Mouse (Mus musculus) retina, postnatal 7 days (tissue): ENCODE data around the gene Gucy2g.
A peak's percentile ranks its signal among the peaks of the same experiment; 100 is the strongest.
"Not testable (repeated sequence)": the region's sequence is repeated elsewhere in the genome, so short reads cannot be mapped to it uniquely, and the experiment has no call there.

Experiments used
- DNase-seq: peaks from one replicate; pipeline ENCODE4 v3.0.0-alpha.2; 2012; ENCODE audit warnings: low read depth, low spot score

Gene Gucy2g

DNA sequence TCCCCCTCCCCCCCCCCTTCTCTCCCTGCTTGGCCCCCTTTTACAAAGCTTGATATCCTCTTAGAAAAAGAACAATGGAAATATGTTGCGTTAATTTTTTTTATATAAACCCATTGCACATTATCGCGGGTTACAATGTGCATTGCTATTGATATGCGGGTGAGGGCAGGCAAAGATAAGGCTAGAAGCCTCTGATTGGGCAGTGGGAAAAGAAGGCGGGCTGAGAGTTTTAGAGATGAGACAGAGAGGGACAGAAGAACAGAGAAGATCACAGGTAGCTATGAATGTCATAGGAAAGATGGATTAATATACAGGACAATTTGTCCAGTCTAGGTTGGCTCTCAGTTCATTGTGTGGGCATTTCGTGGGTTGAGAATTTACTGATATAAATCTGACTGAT lies 33.8 kb downstream of the Gucy2g start:
- no peak for DNase-seq

DNA sequence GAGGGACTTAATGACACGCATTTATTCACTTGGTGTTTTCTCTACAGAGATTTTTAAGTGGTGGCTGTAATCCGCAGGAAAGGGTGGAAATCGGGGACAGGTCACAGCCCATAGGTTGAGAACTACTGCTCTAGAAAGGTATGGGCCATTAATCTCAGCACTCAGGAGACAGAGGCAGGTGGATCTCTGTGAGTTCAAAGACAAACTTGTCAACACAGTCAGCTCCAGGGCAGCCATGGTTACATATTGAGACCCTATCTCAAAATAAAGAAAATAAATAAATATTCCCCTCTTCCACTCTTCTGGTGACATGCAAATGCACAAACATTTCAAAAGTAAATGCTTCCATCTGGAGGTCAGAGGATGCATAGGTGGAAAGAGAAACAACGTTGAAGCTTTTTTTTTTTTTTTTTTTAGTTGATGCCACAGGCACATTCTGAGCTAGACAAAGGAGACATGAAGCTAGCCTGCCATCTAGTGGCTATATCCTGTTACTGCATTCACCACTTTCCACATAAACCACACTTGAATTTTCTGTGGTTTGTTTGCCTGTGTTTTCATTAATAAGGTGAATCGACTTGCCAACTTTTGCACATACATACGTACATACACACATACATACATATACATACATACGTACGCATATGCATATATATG lies 34.4 kb downstream of the Gucy2g start:
- peak; percentile 48 for DNase-seq

DNA sequence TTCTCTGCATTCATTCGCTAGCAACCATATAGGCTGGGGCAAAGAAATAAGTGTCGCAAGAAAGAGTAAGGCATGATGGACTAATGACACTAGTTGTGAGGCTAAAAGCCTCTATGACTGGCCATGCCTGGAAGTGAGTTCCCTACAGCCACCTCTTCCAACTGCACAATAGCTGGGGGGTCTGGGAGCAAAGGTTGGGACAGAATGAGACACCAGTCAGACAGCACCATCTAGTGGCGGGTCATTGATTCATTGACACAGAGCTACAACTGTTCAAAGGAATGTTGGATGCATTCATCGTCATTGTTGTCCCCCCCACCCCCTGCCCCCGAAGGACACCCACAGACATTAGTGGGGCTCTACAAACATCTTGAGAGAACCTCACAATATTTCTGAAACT lies 42.7 kb downstream of the Gucy2g start:
- peak; percentile 61 for DNase-seq

GRCm38 (mm10) chr19:55195574-55195973 lies 45.5 kb downstream of the Gucy2g start:
- no peak for DNase-seq

DNA sequence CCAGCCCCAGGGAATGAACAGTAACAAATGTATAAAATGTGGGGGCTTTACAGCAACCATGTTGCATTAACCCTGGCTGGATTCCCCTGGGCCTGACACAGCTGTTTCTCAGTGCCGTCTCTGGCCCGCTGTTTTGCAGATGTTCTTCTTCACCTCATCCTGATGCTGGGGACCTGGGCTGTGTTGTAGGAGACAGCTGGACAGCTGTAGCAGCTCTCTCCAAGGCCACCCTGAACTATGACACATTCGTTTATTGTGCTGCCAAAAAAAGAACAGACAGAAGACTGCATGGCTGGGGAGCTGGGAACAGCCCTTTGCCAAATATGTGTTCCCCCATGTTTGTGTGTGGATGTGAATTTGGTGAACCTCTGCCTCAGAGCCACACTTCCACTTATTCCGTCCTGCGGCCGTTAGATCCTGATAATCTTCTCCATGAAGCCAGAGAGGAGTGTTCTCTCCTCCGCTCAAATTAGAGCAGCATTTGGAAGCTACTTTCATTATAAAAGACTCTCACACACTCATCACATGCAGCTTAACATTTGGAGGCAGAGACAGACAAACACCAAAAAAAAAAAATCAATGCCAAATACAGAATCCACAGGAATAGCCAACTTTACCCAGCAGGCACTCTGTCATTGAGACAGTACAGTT lies 46.4 kb downstream of the Gucy2g start:
- no peak for DNase-seq

- DNase-seq = no peak
These were observed 47.2 kb downstream of the Gucy2g start for GRCm38 (mm10) chr19:55193717-55194394.

DNA sequence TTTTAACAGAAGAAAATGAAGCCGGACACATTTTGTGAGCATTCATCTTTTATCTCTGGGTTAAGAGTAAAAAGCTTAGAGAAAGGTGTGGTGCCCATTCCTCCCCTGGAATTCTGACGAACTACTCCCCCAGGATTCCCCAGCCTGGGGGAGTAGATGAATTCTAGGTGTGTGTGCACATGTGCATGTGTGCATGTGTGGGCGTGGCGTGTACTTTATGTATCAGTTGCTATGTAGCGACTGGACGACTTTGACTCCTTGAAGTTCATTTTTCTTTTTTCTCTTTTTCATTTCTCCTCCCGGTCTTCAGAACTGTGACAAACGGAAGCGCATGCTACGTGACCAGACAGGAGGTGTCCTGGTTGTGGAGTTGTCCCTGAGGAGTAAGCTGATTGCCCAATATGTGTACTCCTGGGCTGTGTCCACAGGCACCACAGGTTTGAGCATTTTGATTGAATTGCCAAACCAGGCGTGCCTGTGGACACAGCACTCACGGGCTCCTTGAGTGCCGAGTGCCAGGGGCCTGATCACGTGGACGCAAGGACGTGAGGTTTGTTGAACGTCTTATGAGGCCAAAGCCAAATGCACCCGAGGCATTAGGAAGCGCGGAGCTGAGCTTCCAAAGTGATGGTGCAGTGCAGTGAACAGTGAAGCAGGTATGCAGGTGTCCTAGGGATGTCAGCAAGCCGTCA lies 48.6 kb downstream of the Gucy2g start:
- no peak for DNase-seq

- DNase-seq = no peak
These were observed 49.4 kb downstream of the Gucy2g start for GRCm38 (mm10) chr19:55191596-55191995.

DNA sequence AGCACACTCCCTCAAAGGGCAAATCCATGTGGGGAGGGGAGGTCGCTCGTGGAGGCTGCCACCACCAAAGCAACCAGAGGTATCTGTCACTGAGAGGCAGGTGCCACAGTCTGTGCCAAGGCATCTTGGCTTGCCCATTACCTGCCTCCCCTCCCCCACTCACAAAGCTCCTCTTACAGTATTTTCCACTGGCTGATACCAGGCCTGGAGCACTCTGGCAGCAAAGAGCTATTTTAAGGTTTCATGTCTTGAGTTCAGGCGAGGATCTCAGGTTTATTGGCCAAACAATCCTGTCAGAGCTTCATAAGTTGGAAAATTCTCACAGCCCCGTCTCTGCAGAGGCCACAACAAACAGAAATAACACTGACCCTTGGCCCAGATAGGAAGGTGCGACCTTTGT lies 51.0 kb downstream of the Gucy2g start:
- no peak for DNase-seq

DNA sequence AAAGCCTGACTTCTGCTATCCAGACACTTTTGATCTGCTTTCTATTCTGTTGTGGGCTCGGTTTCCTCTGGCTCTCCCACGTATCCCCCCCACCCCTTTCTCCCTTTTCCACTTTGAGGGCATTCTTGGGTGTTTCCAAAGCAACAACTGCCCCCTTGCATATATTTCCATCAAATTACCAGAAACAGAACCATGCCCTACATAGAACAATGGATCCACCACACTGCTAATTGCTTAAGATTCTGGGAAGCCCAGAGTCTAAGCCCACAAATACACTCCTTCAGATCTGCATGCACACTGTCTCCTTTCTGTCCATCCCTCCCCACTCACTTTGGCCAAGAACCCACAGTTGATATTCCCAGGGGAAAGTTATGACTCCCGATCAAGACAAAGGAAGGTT lies 55.4 kb downstream of the Gucy2g start:
- DNase-seq = no peak

GRCm38 (mm10) chr19:55185074-55185473 lies 56.0 kb downstream of the Gucy2g start:
- peak; percentile 16 for DNase-seq

GRCm38 (mm10) chr19:55184442-55184841 lies 56.6 kb downstream of the Gucy2g start:
- DNase-seq = no peak

DNA sequence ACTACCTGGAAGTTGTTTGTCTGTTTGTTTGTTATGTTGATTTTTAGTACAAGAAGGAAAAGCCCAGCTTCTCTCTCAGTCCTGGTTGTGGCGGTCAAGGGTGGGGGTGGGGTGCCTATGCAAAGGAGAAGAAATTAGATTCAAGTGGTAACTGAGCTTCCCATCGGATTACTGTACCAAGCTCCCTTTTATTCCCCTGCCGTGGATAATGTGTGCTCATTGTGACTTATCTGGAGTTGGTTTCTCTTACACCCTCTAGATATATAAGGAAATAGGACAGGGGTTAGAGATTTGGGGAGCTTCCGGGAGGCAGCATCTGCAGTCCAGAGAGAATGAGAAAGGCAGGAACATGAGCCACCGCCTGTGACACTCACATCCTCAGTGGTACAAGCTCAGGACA lies 60.6 kb downstream of the Gucy2g start, which contains the start of gene Tectb:
Gene Tectb, plus strand, starts transcription at position 301 of the 400 bp plus-strand sequence.
- DNase-seq = no peak

DNA sequence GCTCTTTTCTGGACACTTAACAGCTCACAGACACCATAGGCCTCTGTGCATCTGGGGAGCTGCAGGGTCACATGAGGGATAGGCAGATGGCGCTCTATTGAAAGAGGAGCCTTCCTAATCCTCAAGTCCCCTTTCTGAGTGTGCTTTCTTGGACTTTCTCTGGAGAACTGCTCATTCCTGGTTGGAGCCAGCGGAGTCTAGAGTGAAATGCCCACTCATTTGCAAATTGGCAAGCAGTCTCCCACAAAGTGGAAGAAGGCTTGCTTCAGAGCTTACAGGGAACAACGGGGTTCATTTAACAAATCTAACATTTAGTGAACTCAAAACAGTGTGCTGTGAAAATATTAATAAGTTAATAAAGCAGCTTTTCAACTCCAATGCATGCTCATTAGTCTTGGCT lies 63.9 kb downstream of the Gucy2g start:
- DNase-seq = no peak

- no peak for DNase-seq
These were observed 69.5 kb downstream of the Gucy2g start for GRCm38 (mm10) chr19:55171585-55171984.

DNA sequence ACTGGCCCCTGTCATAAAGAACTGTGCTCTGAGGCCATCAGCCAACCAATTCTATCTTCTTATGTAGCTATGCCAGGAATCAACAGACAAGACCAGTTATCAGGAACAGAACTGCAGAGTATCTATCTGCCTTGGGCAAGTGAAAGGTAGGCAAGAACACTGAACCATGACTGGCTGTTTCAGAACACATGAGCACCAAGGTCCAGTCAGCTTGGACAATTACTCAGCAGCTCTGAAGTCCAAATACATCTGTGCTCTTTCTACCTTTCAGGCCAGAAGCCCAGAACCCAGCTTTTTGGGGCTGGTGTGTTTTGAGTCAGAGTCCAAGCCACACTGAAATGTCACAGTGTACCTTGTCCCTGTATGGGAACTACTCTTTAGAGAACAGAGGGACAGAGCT lies 70.6 kb downstream of the Gucy2g start:
- no peak for DNase-seq

DNA sequence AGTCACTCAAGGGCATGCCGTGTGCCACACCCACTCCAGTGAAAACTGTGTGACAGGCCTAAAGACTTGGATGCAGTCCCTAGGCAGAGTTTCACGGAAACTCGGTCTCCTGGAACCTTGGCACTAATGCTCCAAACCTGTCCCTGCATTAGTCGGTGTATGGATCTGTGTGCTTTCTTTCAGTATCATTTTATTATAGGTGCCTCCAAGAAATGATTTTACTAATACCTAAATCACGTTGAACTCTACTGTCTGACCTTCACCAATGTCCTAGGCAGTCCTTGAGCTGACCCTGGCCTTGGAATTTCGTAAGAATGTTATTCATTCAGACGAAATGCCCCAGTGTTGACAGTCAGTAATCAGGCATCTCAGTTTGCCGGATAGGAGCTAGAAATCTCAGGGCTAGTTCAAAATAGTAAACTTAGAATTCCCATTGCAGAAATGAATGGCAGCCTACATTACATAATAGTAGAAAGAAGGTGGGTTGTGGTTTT lies 71.8 kb downstream of the Gucy2g start:
- not testable (repeated sequence) for DNase-seq

- DNase-seq = no peak
These were observed 72.7 kb downstream of the Gucy2g start for GRCm38 (mm10) chr19:55168360-55168759.

- no peak for DNase-seq
These were observed 73.3 kb downstream of the Gucy2g start for GRCm38 (mm10) chr19:55167741-55168140.

- no peak for DNase-seq
These were observed 74.3 kb downstream of the Gucy2g start for GRCm38 (mm10) chr19:55166741-55167140.

DNA sequence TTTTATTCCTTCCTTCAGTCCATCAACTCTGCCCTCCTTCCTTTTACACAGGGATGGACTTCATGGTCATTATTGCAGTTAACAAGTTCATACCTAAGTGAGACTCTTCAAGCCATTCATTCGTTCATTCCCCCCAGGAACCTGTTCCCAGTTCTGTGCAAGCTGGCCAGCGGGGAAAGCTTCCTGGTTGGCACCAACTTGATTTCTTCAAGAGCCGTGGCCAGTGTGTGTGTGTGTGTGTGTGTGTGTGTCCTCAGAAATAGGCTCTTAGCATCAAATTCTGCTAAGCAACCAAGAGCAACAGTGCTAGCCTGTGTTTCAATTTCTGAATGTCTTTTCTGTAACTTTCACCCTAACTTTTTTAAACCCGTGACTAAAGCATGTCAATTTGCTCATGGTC lies 75.1 kb downstream of the Gucy2g start:
- no peak for DNase-seq
